9 mouse cellular contexts compared by ENCODE assay signal in the genomic region with DNA sequence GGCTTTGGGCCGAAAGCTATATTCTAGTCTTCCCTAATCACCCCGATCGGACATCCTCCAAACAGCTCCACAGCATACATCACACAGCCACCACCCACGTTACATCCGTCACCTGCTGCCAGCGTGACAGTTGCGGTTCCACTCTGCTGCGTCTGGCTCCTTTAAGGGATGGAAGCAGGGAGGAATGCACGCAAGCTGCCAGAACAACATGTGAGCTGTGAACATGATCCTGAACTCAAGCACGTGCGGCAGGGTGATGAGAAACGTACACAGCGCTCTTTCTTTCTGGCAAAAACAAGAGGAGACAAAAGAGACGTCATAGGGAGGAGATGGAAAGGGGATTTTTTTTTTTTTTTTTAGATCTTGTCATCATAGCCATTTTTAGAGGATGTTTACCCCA. TPM values are rescaled to one million over a fixed set of nuclear protein-coding genes. Genes with fewer than 3 reads are reported as not detected.
DNase-seq lines count a peak whose midpoint lies in the region; ATAC-seq lines count a peak whose summit lies in the region.
"Had no signal": no experiment of that assay in that cellular context is flagged by ENCODE, and none has a peak within 500 bp of the region (broad histone marks: within the 10 kb centered on the region; RNA-seq: fewer than 3 reads in every experiment).

No protein-coding gene starts in this region.

- no peak overlapping the region for H3K4me3 ChIP-seq in lung, embryonic 15.5 days
- H3K4me3 ChIP-seq: embryonic facial prominence, embryonic 15.5 days had no signal

- intact Hi-C loops in gastrocnemius, postnatal 36 days (cut with DNase I) = no loop called here

- peak overlapping the region; percentile 16; the same call in 1 of the 2 replicates for H3K4me2 ChIP-seq in lung, embryonic 15.5 days
- H3K4me2 ChIP-seq: embryonic facial prominence, embryonic 15.5 days had no signal

- H3K9ac ChIP-seq in lung, embryonic 15.5 days = no peak overlapping the region
- H3K9ac ChIP-seq: embryonic facial prominence, embryonic 15.5 days had no signal

- H3K4me1 ChIP-seq in lung, embryonic 15.5 days = peaks cover 17% of the 10 kb centered on the region

- H3K27ac ChIP-seq in lung, embryonic 15.5 days = no peak overlapping the region
- H3K27ac ChIP-seq: embryonic facial prominence, embryonic 15.5 days had no signal

- no peak for ATAC-seq in lung, embryonic 15.5 days (ENCODE audit: borderline replicate concordance, extremely low read depth, low FRiP score, low TSS enrichment)
- ATAC-seq in monocyte, adult 5-6 weeks (replicated peaks; ENCODE audit: insufficient number of reproducible peaks, low FRiP score, low TSS enrichment, poor library complexity, severe bottlenecking) = no peak

- no peaks in the 10 kb centered on the region for H3K27me3 ChIP-seq in lung, embryonic 15.5 days
- H3K27me3 ChIP-seq: embryonic facial prominence, embryonic 15.5 days had no signal

- peak; percentile 63 for DNase-seq in gastrocnemius, adult 18-20 months (ENCODE audit: low spot score)
- DNase-seq in gastrocnemius, postnatal 36 days = no peak
- DNase-seq in brain, adult 2 months (ENCODE audit: low read depth, low spot score) = peak; percentile 85
- peak; percentile 54 for DNase-seq in heart, postnatal 4 days
- DNase-seq in thymus, postnatal 4 days = no peak
- DNase-seq in adrenal gland, postnatal 4 days (ENCODE audit: low spot score in 2 of 2) = no peak

- 41% methylated on average over 14 of the region's 14 CpGs for WGBS in lung, embryonic 15.5 days

- H3K36me3 ChIP-seq in lung, embryonic 15.5 days = no peaks in the 10 kb centered on the region
- H3K36me3 ChIP-seq: embryonic facial prominence, embryonic 15.5 days had no signal

- no peaks in the 10 kb centered on the region for H3K9me3 ChIP-seq in lung, embryonic 15.5 days
- H3K9me3 ChIP-seq: embryonic facial prominence, embryonic 15.5 days had no signal

RNA-seq across cellular contexts. Expression of a gene that starts 17.8 kb away (rescaled TPM):
- 10 to 100 TPM; 41.3 to 42.2 TPM for total RNA-seq in gastrocnemius, adult 18-20 months (2021)
- total RNA-seq in gastrocnemius, postnatal 36 days (2021) = 10 to 100 TPM; 36.9 to 40.5 TPM
- total RNA-seq in heart, postnatal 4 days (2021) = 10 to 100 TPM; 47.0 to 50.2 TPM
- polyA plus RNA-seq in lung, embryonic 15.5 days (2015; fragmentation: Nextera tagmentation; extraction: Ambion mirVana) = 8.1 and 9.2 TPM in 2 replicates
- 109 to 144 TPM (median 117 TPM) in 3 replicates for total RNA-seq in monocyte, adult 5-6 weeks (2017)
- 10 to 100 TPM; 57.0 to 62.2 TPM for total RNA-seq in adrenal gland, postnatal 4 days (2021)

Comparison
In these comparisons a context has a peak if more than half of its experiments do, and no peak if none do; other contexts are left out.
1. DNase-seq: peak in gastrocnemius, adult 18-20 months (single experiment), brain, adult 2 months (single experiment) and heart, postnatal 4 days (single experiment); none in gastrocnemius, postnatal 36 days (0 of 2), thymus, postnatal 4 days (single experiment) and adrenal gland, postnatal 4 days (0 of 2).